Mouse (Mus musculus): ENCODE results near the gene Oprm1.

GRCm38 (mm10) chr10:7076662-7077211 is 318.4 kb downstream of the Oprm1 start:
- no peak for TF ChIP-seq TCF12 (IDR thresholded peaks at IDR 0.05; ENCODE audit: insufficient read depth, poor library complexity, severe bottlenecking)
- TF ChIP-seq POLR2A (IDR thresholded peaks at IDR 0.05; ENCODE audit: insufficient read length, low read depth) = no peak
- no peak for TF ChIP-seq MAX (IDR thresholded peaks at IDR 0.05; ENCODE audit: low read depth)
- no peak for TF ChIP-seq MYOD1 (IDR thresholded peaks at IDR 0.05; ENCODE audit: control insufficient read depth in 1 of 3, insufficient read length in 2 of 3, low read depth in 2 of 3)
